Mouse (Mus musculus) hindbrain, embryonic 15.5 days (tissue): Measurements from ENCODE around the gene Megf9. TPM values are rescaled to one million over a fixed set of nuclear protein-coding genes. Genes with fewer than 3 reads are reported as not detected.

Experiments
- ATAC-seq: fragments of 200-750 bp; cut with Nextera tagmentation; 2 replicates; pipeline ENCODE4 v1.8.0; 2017; ENCODE audit warnings: low read depth, moderate number of reproducible peaks, moderate TSS enrichment; ENCODE audit not compliant: low FRiP score
- H3K27ac ChIP-seq: fragments of 300-500 bp; sonication (generic); replicated peaks from 2 replicates; pipeline ENCODE4 v1.5.1; 2015; ENCODE audit warnings: mild to moderate bottlenecking, inconsistent platforms
- H3K27me3 ChIP-seq: fragments of 300-500 bp; sonication (generic); 2 replicates; pipeline ENCODE4 v1.6.1; 2015; ENCODE audit warnings: control low read depth, inconsistent platforms
- H3K36me3 ChIP-seq: fragments of 300-500 bp; sonication (generic); 2 replicates; pipeline ENCODE4 v1.6.1; 2015; ENCODE audit warnings: control low read depth, inconsistent platforms
- H3K4me1 ChIP-seq: fragments of 300-500 bp; sonication (generic); replicated peaks from 2 replicates; pipeline ENCODE4 v1.6.1; 2015; ENCODE audit warnings: control low read depth, inconsistent platforms
- H3K4me2 ChIP-seq: fragments of 300-500 bp; sonication (generic); 2 replicates; pipeline ENCODE4 v1.6.1; 2015; ENCODE audit warnings: moderate library complexity, mild to moderate bottlenecking, inconsistent platforms
- H3K4me3 ChIP-seq: fragments of 300-500 bp; sonication (generic); 2 replicates; pipeline ENCODE4 v1.5.1; 2015; ENCODE audit warnings: mild to moderate bottlenecking, inconsistent platforms
- H3K9ac ChIP-seq: fragments of 300-500 bp; sonication (generic); 2 replicates; pipeline ENCODE4 v1.6.1; 2015; ENCODE audit warnings: inconsistent platforms
- H3K9me3 ChIP-seq: fragments of 300-500 bp; sonication (generic); 2 replicates; pipeline ENCODE4 v1.6.1; 2016; ENCODE audit warnings: control low read depth, inconsistent platforms
- WGBS: fragments of 180-500 bp; shearing (Covaris S2); methylation state at CpG from one replicate; pipeline ENCODE4 v1.1.7; 2015; 5-methylcytosine and 5-hydroxymethylcytosine counted together
- polyA plus RNA-seq: library from polyadenylated mRNA; unstranded; fragments of >200 nt; fragmentation: Nextera tagmentation; extraction: Ambion mirVana; gene quantifications from 2 replicates; pipeline ENCODE4 v1.2.1, GENCODE M21; 2015

Gene Megf9
- polyA plus RNA-seq, 1 experiment from 2014 or later: 32.0 TPM

- Histone ChIP-seq H3K4me1 (no peaks in the 10 kb centered on the region), H3K4me3 (no peak overlapping the region), H3K9me3 (no peaks in the 10 kb centered on the region), H3K27ac (no peak overlapping the region), H3K27me3 (no peaks in the 10 kb centered on the region), H3K36me3 (no peaks in the 10 kb centered on the region), H3K4me2 (no peak overlapping the region), H3K9ac (no peak overlapping the region)
- 80% methylated on average over 4 of the region's 4 CpGs for WGBS
- ATAC-seq: no peak
Measured at GRCm38 (mm10) chr4:70481931-70482330, 52.9 kb downstream of the Megf9 start.

- ATAC-seq: no peak
- Histone ChIP-seq H3K27me3 (no peaks in the 10 kb centered on the region), H3K4me3 (no peak overlapping the region), H3K4me2 (no peak overlapping the region), H3K27ac (no peak overlapping the region), H3K36me3 (no peaks in the 10 kb centered on the region), H3K9ac (no peak overlapping the region), H3K9me3 (no peaks in the 10 kb centered on the region), H3K4me1 (no peaks in the 10 kb centered on the region)
- WGBS: 80% methylated on average over 2 of the region's 2 CpGs
Measured at GRCm38 (mm10) chr4:70471398-70471797, 63.4 kb downstream of the Megf9 start.

- Histone ChIP-seq H3K4me2 (no peak overlapping the region), H3K27ac (no peak overlapping the region), H3K9ac (no peak overlapping the region), H3K4me3 (no peak overlapping the region), H3K36me3 (no peaks in the 10 kb centered on the region), H3K27me3 (no peaks in the 10 kb centered on the region), H3K9me3 (no peaks in the 10 kb centered on the region), H3K4me1 (no peaks in the 10 kb centered on the region)
- 95% methylated on average over 1 of the region's 1 CpGs for WGBS
- ATAC-seq: no peak
Measured at GRCm38 (mm10) chr4:70465921-70466689, 68.7 kb downstream of the Megf9 start.

- Histone ChIP-seq H3K36me3 (no peaks in the 10 kb centered on the region), H3K4me3 (no peak overlapping the region), H3K27ac (no peak overlapping the region), H3K4me1 (no peaks in the 10 kb centered on the region), H3K4me2 (no peak overlapping the region), H3K27me3 (no peaks in the 10 kb centered on the region), H3K9ac (no peak overlapping the region), H3K9me3 (no peaks in the 10 kb centered on the region)
- 75% methylated on average over 2 of the region's 2 CpGs for WGBS
- ATAC-seq: no peak
Measured at GRCm38 (mm10) chr4:70463302-70463701, 71.5 kb downstream of the Megf9 start.

- H3K36me3 ChIP-seq: no peaks in the 10 kb centered on the region
- H3K4me3 ChIP-seq: no peak overlapping the region
- no peak overlapping the region for H3K9ac ChIP-seq
- H3K9me3 ChIP-seq: no peaks in the 10 kb centered on the region
- no peak overlapping the region for H3K27ac ChIP-seq
- no peak overlapping the region for H3K4me2 ChIP-seq
- no peak for ATAC-seq
- no peaks in the 10 kb centered on the region for H3K27me3 ChIP-seq
- no peaks in the 10 kb centered on the region for H3K4me1 ChIP-seq
Measured at GRCm38 (mm10) chr4:70461416-70461815, 73.4 kb downstream of the Megf9 start.

GRCm38 (mm10) chr4:70452161-70452560 lies 82.6 kb downstream of the Megf9 start:
- Histone ChIP-seq H3K4me1 (no peaks in the 10 kb centered on the region), H3K4me2 (no peak overlapping the region), H3K9me3 (no peaks in the 10 kb centered on the region), H3K27ac (no peak overlapping the region), H3K27me3 (no peaks in the 10 kb centered on the region), H3K4me3 (no peak overlapping the region), H3K36me3 (peaks cover 9% of the 10 kb centered on the region; the same call in 1 of the 2 replicates), H3K9ac (no peak overlapping the region)
- peak; percentile 61; the same call in 1 of the 2 replicates for ATAC-seq
- WGBS: 85% methylated on average over 3 of the region's 3 CpGs

- no peak for ATAC-seq
Measured at GRCm38 (mm10) chr4:70451750-70452149, 83.0 kb downstream of the Megf9 start.

GRCm38 (mm10) chr4:70449668-70450067 lies 85.1 kb downstream of the Megf9 start:
- no peak overlapping the region for H3K27ac ChIP-seq
- WGBS: 97% methylated on average over 1 of the region's 1 CpGs

More at GRCm38 (mm10) chr4:70451750-70452149, 83.0 kb downstream of the Megf9 start:
- WGBS: 2% methylated on average over 2 of the region's 2 CpGs
- no peak overlapping the region for H3K4me2 ChIP-seq
- no peak overlapping the region for H3K4me3 ChIP-seq
- no peaks in the 10 kb centered on the region for H3K27me3 ChIP-seq
- peaks cover 9% of the 10 kb centered on the region; the same call in 1 of the 2 replicates for H3K36me3 ChIP-seq
- no peaks in the 10 kb centered on the region for H3K9me3 ChIP-seq
- H3K9ac ChIP-seq: no peak overlapping the region
- H3K27ac ChIP-seq: no peak overlapping the region
- H3K4me1 ChIP-seq: no peaks in the 10 kb centered on the region

GRCm38 (mm10) chr4:70446774-70447173 lies 88.0 kb downstream of the Megf9 start:
- no peak overlapping the region for H3K4me2 ChIP-seq
- ATAC-seq: no peak
- no peaks in the 10 kb centered on the region for H3K4me1 ChIP-seq
- no peaks in the 10 kb centered on the region for H3K9me3 ChIP-seq
- H3K27ac ChIP-seq: no peak overlapping the region
- H3K36me3 ChIP-seq: no peaks in the 10 kb centered on the region
- 61% methylated on average over 3 of the region's 3 CpGs for WGBS
- H3K4me3 ChIP-seq: no peak overlapping the region
- no peak overlapping the region for H3K9ac ChIP-seq
- H3K27me3 ChIP-seq: no peaks in the 10 kb centered on the region

More at GRCm38 (mm10) chr4:70449668-70450067, 85.1 kb downstream of the Megf9 start:
- ATAC-seq: no peak
- Histone ChIP-seq H3K9ac (no peak overlapping the region), H3K4me2 (no peak overlapping the region), H3K27me3 (no peaks in the 10 kb centered on the region), H3K36me3 (peaks cover 4% of the 10 kb centered on the region; the same call in 1 of the 2 replicates), H3K4me3 (no peak overlapping the region), H3K4me1 (no peaks in the 10 kb centered on the region), H3K9me3 (no peaks in the 10 kb centered on the region)

- Histone ChIP-seq H3K4me1 (no peaks in the 10 kb centered on the region), H3K9ac (no peak overlapping the region), H3K27ac (no peak overlapping the region), H3K4me2 (no peak overlapping the region), H3K36me3 (no peaks in the 10 kb centered on the region), H3K4me3 (no peak overlapping the region), H3K27me3 (no peaks in the 10 kb centered on the region), H3K9me3 (no peaks in the 10 kb centered on the region)
- ATAC-seq: no peak
- WGBS: 62% methylated on average over 2 of the region's 2 CpGs
Measured at GRCm38 (mm10) chr4:70420202-70420601, 114.6 kb downstream of the Megf9 start.

- no peak overlapping the region for H3K4me2 ChIP-seq
- H3K9ac ChIP-seq: no peak overlapping the region
- no peaks in the 10 kb centered on the region for H3K9me3 ChIP-seq
- peak overlapping the region; percentile 63 for H3K27ac ChIP-seq
- H3K27me3 ChIP-seq: no peaks in the 10 kb centered on the region
- ATAC-seq: peak; percentile 15; the same call in 1 of the 2 replicates
- H3K36me3 ChIP-seq: no peaks in the 10 kb centered on the region
- WGBS: 24% methylated on average over 2 of the region's 2 CpGs
- H3K4me3 ChIP-seq: no peak overlapping the region
- H3K4me1 ChIP-seq: peaks cover 32% of the 10 kb centered on the region
Measured at GRCm38 (mm10) chr4:70412126-70412525, 122.7 kb downstream of the Megf9 start.

GRCm38 (mm10) chr4:70409994-70410721 lies 124.6 kb downstream of the Megf9 start, which contains the start of gene Cdk5rap2:
TSS of gene Cdk5rap2 (minus strand) at chr4:70410443.
- peak within 1 kb of the TSS; percentile 76 for H3K4me2 ChIP-seq
- peak within 1 kb of the TSS; percentile 99 for H3K4me3 ChIP-seq
- H3K27ac ChIP-seq: peak within 1 kb of the TSS; percentile 82
- H3K4me1 ChIP-seq: peaks cover 36% of the 10 kb centered on the region
- H3K9ac ChIP-seq: peak within 1 kb of the TSS; percentile 93
- H3K9me3 ChIP-seq: no peaks in the 10 kb centered on the region
- peak; percentile 97 for ATAC-seq
- H3K27me3 ChIP-seq: no peaks in the 10 kb centered on the region
- no peaks in the 10 kb centered on the region for H3K36me3 ChIP-seq
- under 1% methylated on average over 55 of the region's 55 CpGs for WGBS
